Mouse (Mus musculus) cerebellum, adult 11-12 months (tissue): ENCODE measurements at regions not wholly inside any gene's neighbourhood (a gene's known extent, or its start where the extent isn't known, plus 50 kb on each side); places are given as distances from the start of the nearest gene placed in this dataset.

Experiments
- DNase-seq: peaks from one replicate; pipeline ENCODE4 v3.0.0; 2022

DNA sequence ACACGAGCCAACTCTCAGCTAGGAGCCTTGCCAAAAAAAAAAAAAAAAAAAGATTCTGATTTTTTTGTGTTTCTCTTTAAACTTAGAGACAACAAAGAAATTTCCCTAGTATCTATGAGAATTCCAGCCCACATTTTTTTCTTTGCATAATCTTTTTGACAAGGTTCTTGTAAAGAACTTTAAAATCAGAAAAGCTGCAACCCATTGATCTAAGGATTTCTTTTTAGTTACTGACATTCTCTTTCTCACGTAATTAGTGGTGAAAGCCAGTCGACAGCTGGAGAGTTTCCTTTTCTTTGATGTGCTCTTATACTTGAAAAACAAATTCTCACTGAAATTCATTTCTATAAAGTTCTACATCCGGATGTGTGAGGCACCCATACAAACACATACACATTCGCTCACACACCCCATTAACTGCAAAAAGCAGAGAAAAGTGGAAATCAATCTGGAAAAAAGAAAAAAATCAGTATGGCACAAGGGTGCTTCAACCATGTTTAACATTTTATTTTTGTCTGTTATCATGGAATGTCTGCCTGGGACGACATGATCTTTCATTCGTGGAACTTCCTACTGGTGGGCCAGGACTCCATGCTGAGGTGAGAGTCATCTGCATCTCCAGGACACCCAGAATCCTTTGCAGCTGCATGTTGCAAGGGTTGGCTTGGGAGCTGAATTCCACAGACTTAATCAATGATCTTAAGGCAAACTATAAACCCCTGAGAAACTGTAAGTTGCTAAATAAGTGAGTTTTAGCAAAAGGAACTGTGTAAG, 124.0 kb upstream of the Zpld1 start:
- no peak for DNase-seq

DNA sequence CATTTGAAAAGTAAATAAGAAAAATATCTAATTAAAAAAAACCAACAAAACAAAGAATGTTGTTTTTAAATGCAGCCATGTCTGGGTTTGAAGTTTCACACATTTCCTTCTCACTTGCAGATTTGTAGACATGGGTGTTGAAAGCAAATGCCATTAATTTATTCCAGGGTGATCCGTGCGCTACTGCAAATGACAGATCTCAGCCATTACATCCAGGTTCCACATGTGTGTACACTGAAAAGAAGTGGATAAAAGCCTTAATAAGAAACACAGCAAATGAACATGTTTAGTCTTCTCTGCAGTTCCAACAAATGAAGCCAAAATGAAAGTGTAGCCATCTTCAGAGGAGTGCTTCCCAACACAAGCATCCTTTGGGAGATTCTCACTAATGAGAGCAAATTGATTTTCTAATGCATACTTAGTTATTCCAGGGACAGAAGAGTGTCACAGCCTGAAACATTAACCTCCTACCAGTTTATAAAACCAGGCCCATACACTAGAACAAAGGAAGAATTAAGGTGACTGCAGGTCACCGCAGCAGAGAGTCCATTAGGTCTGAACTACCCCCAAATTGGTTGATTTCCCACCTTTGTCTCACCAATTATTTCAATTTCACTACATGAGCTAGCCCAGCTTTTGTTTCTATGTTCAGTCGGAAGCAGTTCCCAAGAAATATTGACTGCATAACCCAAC, 123.2 kb upstream of the Zpld1 start:
- no peak for DNase-seq

DNA sequence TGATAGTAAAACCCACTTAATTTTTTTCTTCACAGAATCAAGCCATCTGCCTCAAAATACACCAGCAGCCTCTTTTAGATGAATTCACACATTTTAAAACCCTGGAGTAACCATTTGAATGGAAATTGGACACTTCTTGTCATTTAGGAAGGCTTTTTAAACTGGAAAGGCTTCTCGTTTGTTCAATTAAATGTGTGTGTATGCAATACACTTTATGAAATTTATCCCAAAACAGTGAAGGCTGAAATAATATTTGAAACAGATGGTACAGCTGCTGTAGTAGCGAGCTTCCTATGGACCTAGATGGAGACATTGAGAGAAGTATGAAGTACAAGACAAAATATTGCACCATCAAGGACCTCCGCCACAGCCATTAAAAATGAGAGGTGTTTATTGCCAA, 121.1 kb upstream of the Zpld1 start:
- no peak for DNase-seq

DNA sequence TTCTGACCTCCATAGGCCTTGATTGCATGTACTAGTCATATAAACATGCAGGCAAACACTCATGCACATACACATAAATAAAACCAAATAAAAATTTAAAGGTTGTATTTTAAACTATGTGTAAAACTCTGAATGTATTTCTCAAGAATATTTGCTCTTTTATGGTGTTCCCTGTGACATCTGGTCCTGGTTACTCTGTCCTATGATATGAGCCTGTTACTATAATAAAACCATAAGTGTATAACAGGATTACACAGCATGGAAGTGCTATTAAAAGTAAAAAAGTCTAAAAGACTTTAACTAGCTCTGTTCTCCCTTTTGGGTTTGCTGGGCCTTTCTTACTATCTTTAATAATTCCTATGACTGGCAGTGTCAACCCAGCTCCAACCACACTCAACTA, 103.0 kb upstream of the Zpld1 start:
- DNase-seq: no peak

DNA sequence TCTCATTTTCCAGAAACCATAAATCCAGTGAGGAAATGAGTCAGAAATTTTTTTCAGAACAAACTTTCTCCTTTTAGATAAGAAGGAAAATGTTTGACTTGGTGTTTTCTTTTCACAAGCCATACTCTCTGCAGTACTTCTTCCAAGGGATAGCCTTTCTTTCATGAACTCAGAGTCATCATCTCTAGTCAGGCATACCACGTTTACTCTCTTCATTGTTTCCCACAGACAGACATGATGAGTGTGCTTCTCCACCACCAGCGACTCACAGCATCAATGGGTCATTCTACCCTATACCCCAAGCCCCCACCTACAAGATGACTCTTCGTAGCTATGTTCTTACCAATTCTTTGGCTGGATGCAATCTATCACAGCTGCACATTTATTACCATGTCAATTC, 97.1 kb upstream of the Zpld1 start:
- DNase-seq: no peak

DNA sequence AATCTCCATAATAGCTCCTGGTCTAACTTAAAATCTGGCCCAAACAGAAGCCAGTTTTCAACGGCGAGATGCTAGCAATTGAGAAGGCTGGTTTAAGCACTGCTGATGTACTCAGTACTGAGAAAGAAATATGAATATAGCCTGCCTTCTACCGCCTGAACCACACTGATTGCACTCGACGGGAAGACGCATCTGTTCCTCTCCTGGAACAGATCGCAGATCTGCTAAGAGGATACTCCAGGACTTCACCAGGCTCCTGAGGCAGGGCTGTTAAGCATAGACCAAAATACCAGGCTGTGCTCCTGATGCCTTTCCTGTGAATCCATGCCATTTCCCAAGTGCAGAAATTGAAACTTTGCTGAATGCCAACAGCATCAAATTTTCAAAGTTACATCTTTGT, 92.6 kb upstream of the Zpld1 start:
- no peak for DNase-seq

DNA sequence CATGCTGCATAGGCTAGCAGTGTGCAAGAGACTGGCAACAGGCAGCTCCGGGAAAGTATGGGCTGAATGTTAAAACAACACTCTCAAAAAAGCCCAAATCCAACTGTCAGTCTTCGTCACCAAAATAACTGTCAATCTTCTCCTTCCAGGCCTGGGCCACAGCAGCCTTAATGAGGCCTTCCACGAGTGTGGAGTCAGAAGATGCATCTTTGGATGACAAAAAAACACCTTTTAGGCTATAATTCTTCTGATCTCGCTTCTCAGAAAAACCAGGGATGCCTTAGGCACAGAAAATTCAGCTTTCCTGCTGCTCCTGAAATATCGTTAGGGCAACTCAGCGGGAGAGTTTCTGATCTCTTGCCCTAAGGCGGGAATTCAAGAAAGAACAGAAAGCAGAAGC, 82.2 kb upstream of the Zpld1 start:
- no peak for DNase-seq

DNA sequence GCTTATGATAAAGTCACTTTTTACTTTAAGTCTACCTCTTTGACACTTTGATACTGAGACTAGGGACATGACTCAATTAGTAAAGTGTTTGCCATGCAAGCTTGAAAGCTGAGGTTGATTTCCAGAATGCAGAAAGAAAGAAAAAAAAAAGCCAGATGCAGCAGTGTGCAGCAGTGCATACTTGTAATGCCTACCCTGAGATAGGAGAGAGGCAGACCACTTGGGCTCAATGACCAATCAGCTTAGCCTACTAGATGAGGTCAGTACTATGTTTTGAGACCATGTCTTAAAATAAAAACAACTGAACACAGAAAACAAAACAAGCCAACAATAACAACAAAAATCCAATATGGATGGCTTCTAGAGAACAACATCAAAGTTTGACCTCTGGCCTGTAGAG, 81.4 kb upstream of the Zpld1 start:
- DNase-seq: no peak

DNA sequence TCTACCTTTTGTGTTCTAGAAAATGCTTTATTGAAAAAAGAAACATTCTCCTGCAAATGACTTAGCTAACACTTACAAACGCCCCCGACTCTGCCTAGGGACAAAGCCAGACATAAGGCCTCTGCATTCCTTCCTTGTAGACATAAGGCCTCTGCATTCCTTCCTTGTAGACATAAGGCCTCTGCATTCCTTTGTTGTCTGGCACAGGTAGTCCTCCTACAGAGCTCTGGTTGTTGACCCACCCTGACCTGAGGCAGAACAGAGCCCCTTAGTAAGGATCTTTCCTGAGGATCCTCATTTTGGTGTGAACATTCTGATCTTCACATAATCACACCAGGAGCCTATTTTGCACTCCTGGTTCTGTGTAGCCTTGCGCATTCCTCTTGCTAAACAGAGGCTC, 80.9 kb upstream of the Zpld1 start:
- DNase-seq: no peak

DNA sequence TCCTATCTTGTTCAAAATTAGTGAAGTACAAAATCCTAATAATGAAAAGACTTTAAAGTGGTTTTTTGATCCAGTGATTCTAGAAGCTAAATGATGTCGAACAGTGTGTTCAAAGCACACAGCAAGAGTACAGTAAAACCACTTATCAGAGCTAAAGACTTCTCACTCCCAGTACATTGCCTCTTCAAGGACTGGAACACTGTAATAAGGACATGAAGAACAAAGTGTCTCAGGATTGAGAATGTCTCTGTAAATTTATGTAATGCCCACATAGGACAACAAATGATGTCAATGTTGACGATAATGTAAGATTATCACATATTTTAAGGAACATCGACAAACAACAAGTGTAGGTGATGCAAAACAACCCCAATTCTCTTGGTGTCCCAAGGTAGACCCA, 78.1 kb upstream of the Zpld1 start:
- no peak for DNase-seq

DNA sequence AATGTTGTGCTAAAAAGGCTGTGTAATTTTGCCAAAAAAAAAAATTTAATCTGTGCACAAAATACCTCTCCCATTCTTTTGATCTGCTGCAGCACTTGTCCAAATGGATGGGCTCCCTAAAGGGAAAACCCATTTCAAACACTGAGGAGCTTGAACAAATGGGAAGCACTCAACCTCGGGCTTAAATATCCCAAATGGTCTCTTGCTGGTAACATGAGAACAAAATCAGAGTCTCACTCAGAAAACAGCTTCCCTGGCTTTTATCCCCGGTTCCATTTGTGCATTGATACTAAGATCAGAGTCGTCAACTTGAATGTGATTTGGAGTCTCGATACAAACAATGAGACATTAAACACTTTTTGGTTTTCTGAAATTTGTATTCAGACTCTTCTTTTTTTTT, 59.9 kb upstream of the Zpld1 start:
- no peak for DNase-seq

DNA sequence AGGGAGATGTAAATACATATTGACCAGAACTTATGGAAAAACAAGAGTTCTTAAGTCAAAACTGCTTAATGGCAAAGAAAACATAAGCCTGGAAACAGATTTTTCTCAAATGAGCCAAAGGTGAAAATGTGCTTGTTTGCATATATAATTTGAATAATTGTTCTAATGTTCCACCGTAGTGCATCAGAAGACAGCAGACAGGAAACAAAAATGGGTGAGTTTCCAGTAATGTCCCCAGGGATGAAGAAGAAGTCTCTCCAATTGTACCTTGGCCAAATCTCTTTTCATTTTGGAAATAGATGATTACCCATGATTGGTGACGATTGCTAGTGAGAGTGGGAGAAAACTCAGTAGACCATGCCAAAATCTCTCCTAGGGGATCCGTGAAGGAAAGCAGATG, 58.3 kb upstream of the Zpld1 start:
- DNase-seq: no peak
